Mouse (Mus musculus) E14TG2a.4 (cell line): ENCODE measurements around the gene Msantd1.

Experiments used
- CTCF ChIP-seq: conservative IDR thresholded peaks from 2 replicates; pipeline ENCODE4 v1.5.1; 2014; ENCODE audit warnings: low read length
- NANOG ChIP-seq: IDR thresholded peaks from 2 replicates; pipeline ENCODE4 v1.6.1; 2014; ENCODE audit warnings: borderline replicate concordance, low read length, mixed read lengths
- POU5F1 ChIP-seq: IDR thresholded peaks from 2 replicates; pipeline ENCODE4 v1.6.1; 2014; ENCODE audit warnings: low read length, borderline replicate concordance

GRCm38 (mm10) chr5:34931091-34931490 lies 23.3 kb downstream of the Msantd1 start:
- no peak for TF ChIP-seq CTCF
- no peak for TF ChIP-seq NANOG
- TF ChIP-seq POU5F1: no peak
